Mouse (Mus musculus) midbrain, embryonic 15.5 days (tissue): Measurements from ENCODE around the gene Hsd11b1. TPM values are rescaled to one million over a fixed set of nuclear protein-coding genes. Genes with fewer than 3 reads are reported as not detected.

Source experiments
- ATAC-seq: fragments of 200-750 bp; cut with Nextera tagmentation; replicated peaks from 2 replicates; pipeline ENCODE4 v1.8.0; 2017; ENCODE audit warnings: moderate TSS enrichment
- H3K27ac ChIP-seq: fragments of 300-500 bp; sonication (generic); 2 replicates; pipeline ENCODE4 v1.5.1; 2015; ENCODE audit warnings: mild to moderate bottlenecking, inconsistent platforms
- H3K27me3 ChIP-seq: fragments of 300-500 bp; sonication (generic); replicated peaks from 2 replicates; pipeline ENCODE4 v1.6.1; 2015; ENCODE audit warnings: inconsistent platforms
- H3K36me3 ChIP-seq: fragments of 300-500 bp; sonication (generic); replicated peaks from 2 replicates; pipeline ENCODE4 v1.6.1; 2015; ENCODE audit warnings: inconsistent platforms
- H3K4me1 ChIP-seq: fragments of 300-500 bp; sonication (generic); 2 replicates; pipeline ENCODE4 v1.6.1; 2015; ENCODE audit warnings: inconsistent platforms
- H3K4me2 ChIP-seq: fragments of 300-500 bp; sonication (generic); 2 replicates; pipeline ENCODE4 v1.6.1; 2015; ENCODE audit warnings: inconsistent platforms, mild to moderate bottlenecking, moderate library complexity
- H3K4me3 ChIP-seq: fragments of 300-500 bp; sonication (generic); 2 replicates; pipeline ENCODE4 v1.5.1; 2015; ENCODE audit warnings: mild to moderate bottlenecking, inconsistent platforms
- H3K9ac ChIP-seq: fragments of 300-500 bp; sonication (generic); 2 replicates; pipeline ENCODE4 v1.6.1; 2015; ENCODE audit warnings: mild to moderate bottlenecking, inconsistent platforms
- H3K9me3 ChIP-seq: fragments of 300-500 bp; sonication (generic); 2 replicates; pipeline ENCODE4 v1.6.1; 2016; ENCODE audit warnings: inconsistent platforms
- WGBS: fragments of 180-500 bp; shearing (Covaris S2); methylation state at CpG from one replicate; pipeline ENCODE4 v1.1.7; 2015; ENCODE audit warnings: mixed read lengths; 5-methylcytosine and 5-hydroxymethylcytosine counted together
- polyA plus RNA-seq: library from polyadenylated mRNA; unstranded; fragments of >200 nt; fragmentation: Nextera tagmentation; extraction: Ambion mirVana; gene quantifications from 2 replicates; pipeline ENCODE4 v1.2.1, GENCODE M21; 2015

Hsd11b1 gene
- 0.41 TPM in 1 of 2 replicates, not detected in the other for polyA plus RNA-seq

GRCm38 (mm10) chr1:193263955-193264598 is at the start of gene Hsd11b1:
Hsd11b1 (minus strand) TSS chr1:193264075.
- Histone ChIP-seq H3K9ac (no peak within 1 kb of the TSS), H3K4me2 (no peak within 1 kb of the TSS), H3K27ac (no peak within 1 kb of the TSS), H3K4me3 (no peak within 1 kb of the TSS), H3K4me1 (no peaks in the 10 kb centered on the region), H3K36me3 (no peaks in the 10 kb centered on the region), H3K27me3 (no peaks in the 10 kb centered on the region), H3K9me3 (no peaks in the 10 kb centered on the region)
- WGBS, result 68% methylated on average over 5 of the region's 5 CpGs
- ATAC-seq, result no peak

GRCm38 (mm10) chr1:193311596-193311995 is 47.7 kb upstream of the Hsd11b1 start:
- H3K27ac ChIP-seq, result no peak overlapping the region
- WGBS, result 60% methylated on average over 1 of the region's 1 CpGs

GRCm38 (mm10) chr1:193310519-193311085 is 46.7 kb upstream of the Hsd11b1 start:
- Histone ChIP-seq H3K4me3 (no peak overlapping the region), H3K9ac (no peak overlapping the region), H3K4me2 (no peak overlapping the region), H3K36me3 (no peaks in the 10 kb centered on the region), H3K27ac (no peak overlapping the region), H3K4me1 (peaks cover under 1% of the 10 kb centered on the region; the same call in 1 of the 2 replicates), H3K9me3 (no peaks in the 10 kb centered on the region), H3K27me3 (no peaks in the 10 kb centered on the region)
- no peak for ATAC-seq
- WGBS, result 94% methylated on average over 3 of the region's 3 CpGs

More at GRCm38 (mm10) chr1:193311596-193311995, 47.7 kb upstream of the Hsd11b1 start:
- no peak for ATAC-seq
- Histone ChIP-seq H3K4me1 (0 out of 2 replicates have a peak, but pooled peaks cover 6% of the 10 kb centered on the region), H3K9me3 (no peaks in the 10 kb centered on the region), H3K9ac (no peak overlapping the region), H3K4me3 (no peak overlapping the region), H3K36me3 (no peaks in the 10 kb centered on the region), H3K27me3 (no peaks in the 10 kb centered on the region), H3K4me2 (no peak overlapping the region)

GRCm38 (mm10) chr1:193309785-193310518 is 46.1 kb upstream of the Hsd11b1 start:
- ATAC-seq, result no peak
- H3K9me3 ChIP-seq, result no peaks in the 10 kb centered on the region
- peaks cover 4% of the 10 kb centered on the region; the same call in 1 of the 2 replicates for H3K4me1 ChIP-seq
- 88% methylated on average over 1 of the region's 1 CpGs for WGBS
- H3K4me3 ChIP-seq, result no peak overlapping the region
- no peak overlapping the region for H3K27ac ChIP-seq
- H3K9ac ChIP-seq, result no peak overlapping the region
- H3K27me3 ChIP-seq, result no peaks in the 10 kb centered on the region
- H3K36me3 ChIP-seq, result no peaks in the 10 kb centered on the region
- H3K4me2 ChIP-seq, result no peak overlapping the region

- H3K4me2 ChIP-seq, result no peak overlapping the region
- H3K4me1 ChIP-seq, result peaks cover 4% of the 10 kb centered on the region; the same call in 1 of the 2 replicates
- 98% methylated on average over 2 of the region's 2 CpGs for WGBS
- H3K36me3 ChIP-seq, result no peaks in the 10 kb centered on the region
- no peak for ATAC-seq
- H3K27me3 ChIP-seq, result no peaks in the 10 kb centered on the region
- no peaks in the 10 kb centered on the region for H3K9me3 ChIP-seq
- no peak overlapping the region for H3K4me3 ChIP-seq
- H3K27ac ChIP-seq, result no peak overlapping the region
- H3K9ac ChIP-seq, result no peak overlapping the region
These were observed 43.0 kb upstream of the Hsd11b1 start for GRCm38 (mm10) chr1:193306832-193307231.

- no peaks in the 10 kb centered on the region for H3K9me3 ChIP-seq
- peaks cover 4% of the 10 kb centered on the region; the same call in 1 of the 2 replicates for H3K4me1 ChIP-seq
- WGBS, result 14% methylated on average over 7 of the region's 7 CpGs
These were observed 41.5 kb upstream of the Hsd11b1 start for GRCm38 (mm10) chr1:193305386-193305785.

GRCm38 (mm10) chr1:193303096-193303495 is 39.2 kb upstream of the Hsd11b1 start:
- peaks cover 4% of the 10 kb centered on the region; the same call in 1 of the 2 replicates for H3K4me1 ChIP-seq
- H3K9me3 ChIP-seq, result no peaks in the 10 kb centered on the region
- H3K36me3 ChIP-seq, result no peaks in the 10 kb centered on the region
- H3K4me2 ChIP-seq, result no peak overlapping the region
- no peak for ATAC-seq
- H3K9ac ChIP-seq, result no peak overlapping the region
- no peak overlapping the region for H3K4me3 ChIP-seq
- 86% methylated on average over 2 of the region's 2 CpGs for WGBS
- H3K27me3 ChIP-seq, result no peaks in the 10 kb centered on the region
- no peak overlapping the region for H3K27ac ChIP-seq

More at GRCm38 (mm10) chr1:193305386-193305785, 41.5 kb upstream of the Hsd11b1 start:
- Histone ChIP-seq H3K36me3 (no peaks in the 10 kb centered on the region), H3K9ac (no peak overlapping the region), H3K4me2 (no peak overlapping the region), H3K4me3 (no peak overlapping the region), H3K27me3 (no peaks in the 10 kb centered on the region), H3K27ac (no peak overlapping the region)
- ATAC-seq, result 0 out of 2 replicates have a peak, but pooled peaks have one; percentile 54

- Histone ChIP-seq H3K4me3 (no peak overlapping the region), H3K4me1 (peaks cover 4% of the 10 kb centered on the region; the same call in 1 of the 2 replicates), H3K9ac (no peak overlapping the region), H3K4me2 (no peak overlapping the region), H3K36me3 (no peaks in the 10 kb centered on the region), H3K27ac (no peak overlapping the region), H3K27me3 (no peaks in the 10 kb centered on the region), H3K9me3 (no peaks in the 10 kb centered on the region)
- 76% methylated on average over 8 of the region's 8 CpGs for WGBS
- ATAC-seq, result no peak
These were observed 38.2 kb upstream of the Hsd11b1 start for GRCm38 (mm10) chr1:193302093-193302405.

GRCm38 (mm10) chr1:193301216-193302092 is 37.6 kb upstream of the Hsd11b1 start:
- H3K27me3 ChIP-seq, result no peaks in the 10 kb centered on the region
- no peaks in the 10 kb centered on the region for H3K9me3 ChIP-seq
- no peak overlapping the region for H3K27ac ChIP-seq
- H3K4me1 ChIP-seq, result peaks cover 4% of the 10 kb centered on the region; the same call in 1 of the 2 replicates
- no peaks in the 10 kb centered on the region for H3K36me3 ChIP-seq
- no peak for ATAC-seq
- no peak overlapping the region for H3K4me3 ChIP-seq
- 80% methylated on average over 6 of the region's 6 CpGs for WGBS
- H3K9ac ChIP-seq, result no peak overlapping the region
- no peak overlapping the region for H3K4me2 ChIP-seq

- H3K27me3 ChIP-seq, result no peaks in the 10 kb centered on the region
- no peaks in the 10 kb centered on the region for H3K9me3 ChIP-seq
- no peak overlapping the region for H3K4me2 ChIP-seq
- no peak overlapping the region for H3K27ac ChIP-seq
- H3K9ac ChIP-seq, result no peak overlapping the region
- 65% methylated on average over 1 of the region's 1 CpGs for WGBS
- no peaks in the 10 kb centered on the region for H3K36me3 ChIP-seq
- H3K4me1 ChIP-seq, result no peaks in the 10 kb centered on the region
- H3K4me3 ChIP-seq, result no peak overlapping the region
- no peak for ATAC-seq
These were observed 36.1 kb upstream of the Hsd11b1 start for GRCm38 (mm10) chr1:193299995-193300394.

- 76% methylated on average over 3 of the region's 3 CpGs for WGBS
- ATAC-seq, result no peak
- H3K27ac ChIP-seq, result no peak overlapping the region
- no peak overlapping the region for H3K9ac ChIP-seq
- no peak overlapping the region for H3K4me3 ChIP-seq
- no peaks in the 10 kb centered on the region for H3K9me3 ChIP-seq
- H3K27me3 ChIP-seq, result no peaks in the 10 kb centered on the region
- no peaks in the 10 kb centered on the region for H3K4me1 ChIP-seq
- H3K36me3 ChIP-seq, result no peaks in the 10 kb centered on the region
- H3K4me2 ChIP-seq, result no peak overlapping the region
These were observed 34.4 kb upstream of the Hsd11b1 start for GRCm38 (mm10) chr1:193298141-193298765.
